Mouse (Mus musculus) c-Kit-positive CD71-positive TER-119-positive erythroid progenitor cells, embryonic 14.5 days (primary cell): ENCODE results near the gene Nudt3.

Source experiments
- DNase-seq: peaks from one replicate; pipeline ENCODE4 v3.0.0-alpha.2; 2013; ENCODE audit warnings: low spot score

The Nudt3 gene

DNA sequence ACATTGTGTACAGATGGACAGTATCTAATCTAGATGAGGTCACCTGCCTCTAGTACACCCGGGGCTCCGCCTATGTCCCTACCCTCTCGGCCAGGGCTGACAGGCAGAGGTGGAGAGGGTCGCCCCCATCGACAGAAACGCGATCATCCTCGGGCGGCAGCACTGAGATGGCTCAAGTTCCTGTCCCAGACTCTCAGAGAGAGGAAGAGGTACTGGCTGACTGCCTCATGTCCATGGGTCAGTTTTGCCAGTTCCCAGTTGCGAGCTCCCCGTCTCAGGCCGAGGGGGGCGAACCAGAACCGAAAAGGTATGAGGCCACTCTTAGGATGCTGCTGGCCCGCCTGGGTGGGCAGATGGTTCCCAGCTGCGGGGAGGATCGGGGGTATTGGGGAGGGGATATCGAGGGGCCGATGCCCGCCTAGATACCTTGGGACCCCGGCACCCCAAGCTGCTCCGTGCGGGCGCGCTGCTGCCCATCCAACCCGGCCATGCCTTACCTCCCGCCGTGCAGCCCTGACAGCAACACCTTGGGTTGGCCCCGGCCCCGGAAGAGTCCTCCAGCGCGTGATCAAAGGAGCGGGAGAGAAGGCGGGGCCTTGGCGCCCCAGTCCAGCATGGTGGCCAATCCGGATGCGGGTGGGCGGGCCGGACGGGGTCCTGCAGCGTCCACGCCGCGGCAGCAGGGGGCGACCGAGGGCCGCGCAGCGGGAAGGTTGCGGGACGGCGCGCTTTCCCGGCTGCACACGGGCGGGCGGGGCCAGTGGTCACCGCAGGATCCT lies 57.9 kb downstream of the Nudt3 start, which contains the start of gene AI413582:
Gene AI413582, minus strand, starts transcription at position 594 of the 779 bp plus-strand sequence.
- peak; percentile 90 for DNase-seq

DNA sequence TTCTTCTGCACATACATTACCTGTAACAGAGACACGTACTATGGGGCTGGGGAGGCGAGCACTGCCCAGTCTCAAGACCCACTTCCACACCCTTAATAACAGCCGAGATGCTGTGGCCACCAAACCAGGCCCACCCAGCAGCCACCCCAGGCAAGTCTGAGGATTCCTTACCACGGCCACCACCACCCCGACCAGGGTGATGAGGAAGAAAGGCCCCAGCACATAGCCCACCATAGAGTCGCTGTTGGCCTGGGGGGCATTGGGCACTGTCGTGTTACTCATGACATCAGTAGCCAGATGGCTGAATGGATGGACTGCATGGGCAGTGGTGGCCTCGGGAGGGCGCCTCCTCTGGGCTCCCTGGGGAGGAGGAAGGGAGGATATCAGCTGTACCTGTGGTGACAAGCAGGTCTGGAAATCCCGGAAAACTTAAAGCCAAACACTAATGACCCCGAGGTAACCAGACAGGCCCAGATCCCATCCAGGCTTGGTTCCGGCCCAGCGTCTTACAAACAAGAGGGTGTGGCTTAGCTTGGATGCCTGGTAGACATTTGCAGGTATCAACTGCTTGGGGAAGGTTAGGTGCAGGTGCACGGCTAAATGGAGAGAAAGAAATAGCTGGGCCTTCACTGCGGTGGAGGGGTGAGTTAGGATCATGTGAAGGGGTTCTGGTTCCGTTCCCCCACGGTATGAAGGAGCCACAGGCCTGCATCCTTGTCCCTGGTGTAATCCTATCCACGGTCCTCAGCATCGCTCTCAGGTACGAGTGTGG lies 58.7 kb downstream of the Nudt3 start:
- DNase-seq, result no peak

GRCm38 (mm10) chr17:27563771-27564244 lies 59.5 kb downstream of the Nudt3 start:
- DNase-seq, result no peak

GRCm38 (mm10) chr17:27561809-27562526 lies 61.3 kb downstream of the Nudt3 start:
- no peak for DNase-seq

DNA sequence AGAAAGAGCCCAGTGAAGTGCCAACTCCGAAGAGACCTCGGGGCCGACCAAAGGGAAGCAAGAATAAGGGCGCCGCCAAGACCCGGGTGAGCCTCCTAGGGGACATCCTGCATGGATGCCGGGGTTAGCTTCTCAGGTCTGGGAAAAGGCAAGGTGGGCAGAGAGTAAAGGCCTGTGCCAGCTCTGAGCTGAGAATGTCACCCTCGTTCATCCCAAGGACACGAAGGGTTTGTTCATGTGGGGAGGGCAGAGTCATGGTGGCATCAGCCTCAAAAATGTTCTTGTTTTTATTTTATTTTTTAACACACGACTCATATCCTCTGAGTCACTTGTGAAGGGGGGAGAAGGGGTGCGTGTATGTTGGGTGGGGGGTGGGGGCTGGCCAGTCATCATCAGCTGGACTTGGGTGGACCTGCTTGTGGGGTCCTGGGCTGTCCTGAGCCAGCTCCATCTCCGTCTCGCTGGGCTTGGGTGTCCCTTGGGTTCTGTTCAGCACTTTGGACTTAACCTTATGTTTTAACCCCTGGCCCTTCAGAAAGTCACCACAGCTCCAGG lies 62.3 kb downstream of the Nudt3 start:
- DNase-seq, result no peak

- DNase-seq, result no peak
These were observed 63.7 kb downstream of the Nudt3 start for GRCm38 (mm10) chr17:27559596-27559995.

- no peak for DNase-seq
These were observed 64.5 kb downstream of the Nudt3 start for GRCm38 (mm10) chr17:27558845-27559244.

DNA sequence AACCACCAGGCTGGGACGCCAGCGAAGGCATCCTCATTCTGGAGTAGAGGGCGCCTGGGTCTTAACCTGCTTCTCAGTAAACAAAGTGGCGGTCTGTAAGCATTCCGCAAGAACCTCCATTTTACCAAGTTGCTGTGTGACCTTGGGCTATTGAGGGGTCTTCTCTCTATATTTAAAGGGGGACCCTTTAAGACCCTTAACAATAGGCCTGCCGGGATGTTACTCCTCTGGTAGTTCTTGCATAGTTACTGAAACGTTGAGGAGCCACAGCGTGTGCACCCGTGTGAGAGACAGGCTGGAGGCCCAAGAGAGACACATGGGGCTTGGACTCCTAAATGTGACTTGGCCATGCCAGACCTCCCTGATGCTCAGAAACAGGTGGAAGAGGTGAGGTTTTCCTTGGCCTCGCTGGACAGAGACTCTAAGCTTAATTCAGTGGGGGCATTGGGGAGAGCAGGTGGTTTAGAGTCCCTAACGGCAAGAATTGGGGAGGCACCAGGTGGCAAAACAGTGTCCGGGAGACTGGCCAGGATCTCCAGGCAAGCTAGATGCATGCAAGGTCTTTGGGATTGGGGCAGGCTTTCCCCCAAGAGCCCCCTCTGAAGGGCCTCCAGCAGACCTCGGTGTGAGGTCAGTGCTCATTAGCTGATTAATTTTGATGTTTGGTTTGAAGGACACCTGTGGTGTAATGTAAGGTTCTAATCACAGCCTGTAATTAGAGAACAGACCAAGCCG lies 65.2 kb downstream of the Nudt3 start:
- DNase-seq, result no peak

- no peak for DNase-seq
These were observed 65.9 kb downstream of the Nudt3 start for GRCm38 (mm10) chr17:27557181-27557926.

GRCm38 (mm10) chr17:27556315-27557011 lies 66.8 kb downstream of the Nudt3 start, which contains the start of gene Hmga1:
Gene Hmga1, plus strand, starts transcription at chr17:27556497.
- peak; percentile 85 for DNase-seq

- DNase-seq, result peak; percentile 80
These were observed 67.7 kb downstream of the Nudt3 start for GRCm38 (mm10) chr17:27555512-27556172.

- no peak for DNase-seq
These were observed 68.2 kb downstream of the Nudt3 start for GRCm38 (mm10) chr17:27555075-27555511.

GRCm38 (mm10) chr17:27554062-27554960 lies 69.0 kb downstream of the Nudt3 start:
- no peak for DNase-seq

DNA sequence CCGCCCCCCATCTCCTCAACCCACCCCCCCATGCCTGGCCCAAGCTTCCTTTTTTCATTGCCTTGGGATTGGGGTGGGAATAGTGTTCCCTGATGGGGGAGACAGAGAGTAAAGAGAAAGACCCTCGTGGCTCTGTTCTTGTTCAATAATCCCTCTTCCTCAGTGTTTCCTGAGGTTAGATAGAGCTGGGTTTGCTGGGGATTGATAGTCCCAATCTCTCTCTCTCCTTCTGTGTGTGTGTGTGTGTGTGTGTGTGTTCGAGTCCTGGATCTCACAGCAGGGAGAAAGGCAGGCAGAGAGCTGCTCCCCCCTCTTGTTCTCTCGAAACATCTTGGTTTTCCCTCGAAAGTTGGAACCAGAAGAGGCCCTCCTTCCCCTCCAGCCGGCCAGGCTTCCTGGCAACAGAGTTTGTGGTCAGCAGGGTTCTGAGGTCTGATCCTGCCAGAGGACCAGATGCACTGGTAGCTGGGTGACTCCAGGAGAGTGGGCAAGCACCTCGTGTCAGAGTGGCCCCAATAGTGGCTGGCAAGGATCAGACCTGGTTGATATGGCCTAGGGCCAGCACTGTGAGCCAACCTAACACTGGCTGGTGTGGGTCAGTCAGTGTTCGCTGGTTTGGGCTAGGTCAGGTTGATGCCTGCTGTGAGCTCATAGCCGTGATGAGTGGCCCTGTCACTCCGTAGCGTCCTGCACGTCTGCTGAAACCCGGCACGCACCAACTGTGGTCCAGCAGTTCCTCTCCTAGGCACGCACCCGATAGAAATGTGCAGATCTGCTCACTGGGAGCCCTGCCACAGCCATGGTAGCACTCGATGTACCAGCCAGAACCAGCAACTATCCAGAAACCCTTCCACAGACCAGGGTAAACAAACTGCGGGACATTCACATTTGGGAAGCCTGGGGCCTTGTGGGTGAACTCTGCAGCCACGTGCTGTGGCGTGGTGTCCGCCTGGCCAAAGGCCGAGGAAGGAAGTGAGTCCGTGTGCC lies 70.8 kb downstream of the Nudt3 start:
- no peak for DNase-seq

DNA sequence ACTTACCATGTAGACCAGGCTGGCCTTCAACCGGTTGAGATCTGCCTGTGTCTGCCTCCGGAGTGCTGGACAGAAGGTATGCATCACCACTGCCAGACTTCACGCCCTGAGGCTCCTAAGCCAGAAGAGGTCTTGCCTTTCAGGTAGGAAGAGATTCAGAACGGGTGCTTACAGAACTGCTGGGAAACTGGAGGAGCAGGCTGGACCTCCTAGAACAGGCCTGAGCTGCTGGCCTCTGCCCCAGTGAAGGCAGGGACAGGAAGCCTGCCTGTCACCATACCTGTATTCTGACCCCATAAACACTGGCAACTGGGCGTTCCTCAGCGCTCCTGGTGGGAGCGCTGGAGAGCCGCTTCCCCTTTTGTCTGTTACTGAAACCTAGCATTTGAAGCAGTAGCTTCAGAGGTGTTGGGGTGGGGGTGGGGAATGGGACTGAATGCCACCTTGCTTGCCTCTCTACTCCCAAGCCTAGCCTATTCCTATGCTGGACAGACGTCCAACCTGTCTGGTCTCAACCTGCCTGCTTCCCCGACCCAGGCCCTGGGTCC lies 71.8 kb downstream of the Nudt3 start:
- DNase-seq, result no peak

- no peak for DNase-seq
These were observed 74.1 kb downstream of the Nudt3 start for GRCm38 (mm10) chr17:27549234-27549633.
